Mouse (Mus musculus) NIH3T3 (cell line): Measurements from ENCODE around the gene Zeb2.

Experiments used
- DNase-seq: peaks from one replicate; pipeline ENCODE4 v3.0.0-alpha.2; 2012; ENCODE audit warnings: low read depth

The Zeb2 gene

DNA sequence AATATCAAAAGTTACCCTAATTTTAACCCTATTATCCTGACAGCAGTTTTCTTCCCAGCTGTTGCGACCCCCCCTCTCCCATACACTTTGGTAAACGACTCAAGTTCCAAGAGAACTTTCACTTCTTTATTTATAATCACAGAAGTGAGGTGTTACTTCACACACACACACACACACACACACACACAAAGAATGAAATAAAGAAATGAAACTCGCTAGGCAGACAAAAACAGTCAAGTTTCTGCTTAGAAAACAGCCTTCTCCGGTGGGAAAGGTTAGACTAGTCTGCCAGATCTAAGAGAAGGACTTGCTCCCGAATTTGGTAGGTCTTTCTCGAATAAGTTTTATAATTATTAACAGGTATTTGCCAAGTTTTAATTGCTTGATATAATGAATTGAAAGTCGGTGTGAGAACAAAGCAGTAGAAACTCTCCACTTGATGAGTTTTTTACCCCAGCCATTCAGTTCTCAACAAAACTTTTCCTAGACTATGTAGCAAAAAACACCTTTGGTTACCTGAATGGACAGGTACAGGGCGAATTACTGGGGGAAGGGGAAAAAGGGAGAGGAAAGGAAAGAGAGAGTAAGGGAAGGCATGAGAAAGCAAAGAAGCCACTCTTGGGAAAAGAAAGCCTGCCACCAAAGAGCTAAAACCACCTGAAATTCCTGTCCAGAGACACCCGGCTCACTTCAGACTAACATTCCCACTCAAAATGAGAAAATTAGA is 5.0 kb downstream of the Zeb2 start:
- peak; percentile 11 for DNase-seq

GRCm38 (mm10) chr2:45111571-45111970 is 5.6 kb downstream of the Zeb2 start:
- DNase-seq = peak; percentile 49

DNA sequence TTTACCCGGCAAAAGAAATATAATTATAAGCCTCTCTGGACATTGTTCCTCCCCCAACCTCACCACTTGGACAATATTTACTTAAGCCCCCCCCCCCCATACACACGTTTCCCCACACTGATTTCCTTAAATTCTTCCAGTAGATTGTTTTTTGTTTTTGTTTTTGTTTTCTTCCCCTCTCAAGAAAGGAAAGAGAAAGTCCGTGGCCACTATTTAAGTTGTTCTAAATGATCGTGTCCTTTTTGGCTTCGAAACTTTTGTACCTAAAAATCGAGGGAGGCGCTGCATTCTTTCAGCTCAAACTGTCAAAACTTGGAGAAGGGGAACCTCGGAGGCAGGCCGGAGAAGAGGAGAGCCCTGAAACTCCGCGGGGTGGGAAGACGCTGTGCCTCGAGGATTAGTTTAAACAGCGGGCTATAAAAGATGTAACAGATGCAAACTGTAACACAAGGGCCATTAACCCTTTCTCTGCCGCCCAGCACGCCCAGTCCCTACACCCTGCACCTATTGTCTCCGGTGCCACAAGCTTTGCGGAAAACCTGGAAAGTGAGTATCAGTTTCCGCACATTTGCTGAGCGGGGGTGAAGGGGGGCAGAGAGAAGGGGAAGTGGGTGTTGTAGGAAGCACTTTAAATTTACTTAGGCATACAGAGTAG is 6.3 kb downstream of the Zeb2 start:
- peak; percentile 69 for DNase-seq

GRCm38 (mm10) chr2:45109951-45110756 is 7.0 kb downstream of the Zeb2 start:
- DNase-seq = peak; percentile 81

DNA sequence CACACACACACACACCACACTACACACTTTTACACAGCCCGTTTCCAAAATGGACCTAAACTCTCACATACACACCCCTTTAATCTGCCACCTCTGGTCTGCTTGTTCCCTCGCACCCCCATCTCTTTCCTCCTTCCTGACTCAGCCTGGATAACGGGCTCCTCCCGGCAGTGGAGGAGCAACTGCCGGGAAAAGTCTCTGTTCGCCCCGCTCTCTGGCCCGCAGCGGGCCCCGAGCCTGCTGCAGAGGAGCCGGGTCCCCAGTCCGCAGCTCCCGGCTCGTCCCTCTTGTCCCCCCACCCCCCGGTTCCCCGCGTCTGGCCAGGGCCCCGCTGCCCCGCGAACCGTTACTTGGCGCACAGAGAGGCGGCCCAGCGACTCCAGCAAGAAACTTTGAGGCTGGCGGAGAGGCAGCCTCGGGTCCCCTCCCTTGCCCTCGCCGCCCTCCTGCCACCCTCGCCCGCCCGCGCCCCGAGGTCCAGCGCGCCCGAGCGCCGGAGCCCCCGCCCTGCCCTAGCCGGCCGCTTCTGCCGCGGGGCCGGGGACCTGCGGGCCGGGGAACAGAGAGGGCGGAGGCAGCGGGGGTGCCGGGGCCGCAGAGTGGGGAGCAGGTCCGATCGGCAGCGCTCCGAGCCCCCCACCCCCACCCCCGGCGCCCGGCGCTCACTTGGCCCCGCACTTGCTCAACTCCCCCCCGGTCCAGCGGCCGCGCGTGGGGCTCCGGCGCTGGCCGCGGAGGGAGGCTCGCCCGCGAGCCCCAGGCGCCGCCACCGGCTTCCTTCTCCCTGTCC is 7.8 kb downstream of the Zeb2 start:
- peak; percentile 71 for DNase-seq

GRCm38 (mm10) chr2:45108521-45109091 is 8.6 kb downstream of the Zeb2 start:
- DNase-seq = peak; percentile 65

DNA sequence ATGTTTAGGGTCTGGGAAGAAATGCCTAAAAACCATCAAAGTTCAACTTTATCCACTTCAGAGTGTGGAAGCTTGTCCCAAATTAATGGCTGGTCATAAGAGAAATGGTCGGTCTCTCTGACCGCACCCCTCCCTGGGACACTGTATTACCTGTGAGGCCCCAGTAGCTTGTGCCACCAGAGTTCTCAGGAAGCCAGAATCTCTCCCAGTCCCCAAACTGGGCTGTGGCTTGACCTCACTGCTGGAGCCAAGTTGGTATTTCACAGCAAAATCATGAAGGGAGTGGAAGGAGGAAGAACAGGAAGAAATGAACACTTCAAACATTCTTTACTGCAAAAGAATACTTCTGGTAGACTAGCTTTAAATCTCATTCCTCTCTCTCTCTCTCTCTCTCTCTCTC is 9.6 kb downstream of the Zeb2 start:
- no peak for DNase-seq

DNA sequence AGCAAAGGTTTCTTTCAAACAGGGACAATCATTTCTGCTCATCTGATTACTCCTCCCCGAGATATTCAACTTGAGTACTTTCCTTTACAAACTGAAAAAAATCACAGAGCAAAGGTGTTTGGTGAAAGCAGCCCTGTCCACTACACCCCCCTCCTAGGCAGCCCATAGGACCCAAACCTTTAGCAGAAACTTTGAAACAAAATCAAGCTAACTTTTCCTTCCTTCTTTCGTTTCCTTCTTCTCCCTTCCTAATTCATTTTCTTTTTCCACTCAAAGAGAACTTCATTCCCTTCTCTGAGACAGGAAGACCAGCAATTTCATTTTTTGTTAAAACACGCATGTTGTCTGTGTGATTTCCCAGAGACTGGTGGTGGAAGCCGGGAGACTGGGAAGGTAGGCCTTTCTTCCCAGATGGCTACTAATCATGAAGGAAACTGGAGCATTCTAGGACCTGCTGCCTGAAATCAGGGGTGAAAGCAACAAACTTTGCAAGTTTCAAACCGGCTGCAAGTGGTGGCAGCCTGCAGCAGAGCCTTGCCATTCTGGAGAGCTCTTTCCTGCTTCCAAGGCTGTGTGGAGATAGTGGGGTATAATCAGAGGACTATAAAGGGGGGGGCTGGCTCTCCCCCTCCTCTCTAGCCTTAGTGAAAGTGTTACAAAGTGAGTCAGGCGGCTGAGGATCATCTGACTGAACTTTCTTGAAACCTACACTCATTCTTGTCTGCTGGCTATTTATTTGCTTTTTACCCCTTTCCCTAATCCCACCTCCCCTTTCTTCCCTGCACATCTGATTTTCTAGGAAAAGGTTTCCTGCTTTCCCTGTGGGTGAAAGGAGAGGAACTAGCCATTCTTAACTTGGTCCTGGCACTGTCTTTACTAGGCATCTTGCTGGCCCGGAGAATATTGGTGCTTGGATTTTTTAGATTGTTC is 11.0 kb downstream of the Zeb2 start:
- peak; percentile 27 for DNase-seq

GRCm38 (mm10) chr2:45105281-45105721 is 11.9 kb downstream of the Zeb2 start:
- DNase-seq = no peak

DNA sequence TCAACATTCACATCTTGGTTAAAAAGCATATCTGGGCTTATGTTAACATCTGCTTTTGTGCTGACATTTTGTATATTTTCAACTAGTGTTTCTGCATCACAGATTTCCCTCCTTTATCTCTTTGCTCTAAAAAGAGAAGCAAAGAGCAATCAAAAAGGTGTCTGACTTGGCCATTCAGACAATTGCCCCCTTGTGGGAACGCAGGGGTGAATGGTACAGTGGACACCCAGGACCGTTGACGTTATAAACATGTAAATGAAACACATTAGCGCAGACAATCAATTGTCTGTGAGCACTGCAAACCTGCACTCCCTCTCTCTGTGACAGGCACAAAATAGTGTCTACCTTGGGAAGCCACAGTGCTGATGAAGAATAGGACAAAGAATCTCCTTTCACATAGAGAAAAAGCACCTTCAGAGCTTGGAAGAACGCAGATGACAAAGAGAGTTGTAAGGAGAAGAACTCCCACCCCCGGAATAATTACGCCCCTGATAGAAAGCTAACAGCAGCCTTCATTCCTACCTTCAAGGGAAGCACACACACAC is 12.6 kb downstream of the Zeb2 start:
- no peak for DNase-seq

- DNase-seq = no peak
These were observed 13.1 kb downstream of the Zeb2 start for GRCm38 (mm10) chr2:45104066-45104465.

DNA sequence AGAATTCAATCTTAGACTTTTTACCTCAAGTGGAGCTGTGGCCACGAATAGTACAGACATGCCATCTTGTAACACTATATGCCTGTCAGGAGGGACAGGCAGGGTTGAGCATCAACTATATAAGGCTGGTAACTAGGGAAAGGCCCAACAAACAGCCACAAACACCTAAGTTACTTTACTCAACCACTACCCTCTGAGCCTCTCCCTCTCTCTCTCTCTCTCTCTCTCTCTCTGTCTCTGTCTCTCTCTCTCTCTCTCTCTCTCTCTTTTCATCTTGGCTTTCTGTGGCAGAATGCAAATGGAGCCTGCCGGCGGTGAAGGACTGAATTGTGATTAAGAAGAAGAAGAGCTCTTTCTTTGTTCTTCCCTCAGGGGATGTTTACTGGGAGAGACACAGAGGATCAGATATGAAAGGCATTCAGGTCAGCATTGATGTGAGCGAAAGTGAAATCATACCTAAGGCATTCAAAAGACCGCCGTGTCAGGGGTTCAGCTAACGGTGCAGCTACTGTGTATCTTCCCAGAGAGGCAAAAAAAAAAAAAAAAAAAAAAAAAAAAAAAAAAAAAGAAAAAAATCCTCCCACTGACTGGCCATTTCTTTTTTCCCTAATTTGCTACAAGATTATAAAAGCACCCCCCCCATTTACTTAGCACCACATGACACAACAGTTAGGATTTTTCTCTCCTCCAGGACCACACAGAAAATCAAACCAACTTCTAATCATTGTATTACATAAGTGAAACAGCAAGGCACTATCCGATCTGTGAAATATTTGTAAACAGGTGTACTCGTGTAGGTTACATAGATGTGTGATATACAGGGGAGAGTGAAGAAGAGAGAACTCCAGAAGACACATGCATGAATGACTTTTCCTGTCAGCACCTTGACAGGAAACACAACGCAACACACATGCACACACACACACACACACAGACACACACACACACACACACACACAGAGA is 13.9 kb downstream of the Zeb2 start:
- DNase-seq = no peak

- DNase-seq = no peak
These were observed 15.0 kb downstream of the Zeb2 start for GRCm38 (mm10) chr2:45102191-45102638.

DNA sequence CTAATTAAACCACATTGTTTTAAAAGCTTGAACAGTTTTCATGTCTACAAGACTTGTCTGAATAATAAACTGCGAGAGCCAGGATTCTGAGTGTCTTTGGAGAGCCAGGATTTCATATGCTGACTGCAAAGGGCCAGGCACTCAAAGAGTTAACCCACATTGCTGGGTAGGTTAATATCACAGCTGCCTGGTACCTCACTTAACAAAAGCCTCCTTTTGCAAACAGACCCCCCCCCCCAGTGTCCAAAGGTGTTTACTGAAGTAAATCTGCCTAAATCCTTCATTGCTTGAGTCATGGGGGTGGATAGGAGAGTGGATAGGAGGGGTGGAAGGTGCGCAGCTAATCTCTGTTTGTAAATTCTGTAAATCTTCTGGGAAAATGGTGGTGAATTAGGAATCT is 15.6 kb downstream of the Zeb2 start:
- no peak for DNase-seq

- DNase-seq = no peak
These were observed 16.2 kb downstream of the Zeb2 start for GRCm38 (mm10) chr2:45101040-45101439.

DNA sequence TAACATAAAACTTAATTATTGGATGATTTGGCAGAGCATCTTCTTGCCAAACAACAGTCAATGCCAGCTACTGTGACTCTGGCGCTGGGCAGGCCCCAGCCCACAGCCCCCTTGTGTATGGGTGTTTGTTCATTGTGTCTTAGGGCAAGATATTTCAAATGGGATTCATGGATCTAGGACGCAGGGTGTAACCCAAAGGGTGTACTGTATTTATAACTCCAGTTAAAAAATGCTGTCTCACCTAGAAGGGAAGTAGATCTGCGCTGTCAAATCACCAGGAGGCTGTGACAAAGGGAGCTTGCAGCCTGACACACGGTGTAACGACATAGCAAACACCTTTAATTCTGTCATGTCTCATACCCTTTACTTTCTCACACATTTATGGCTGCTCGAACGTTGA is 16.6 kb downstream of the Zeb2 start:
- DNase-seq = no peak

DNA sequence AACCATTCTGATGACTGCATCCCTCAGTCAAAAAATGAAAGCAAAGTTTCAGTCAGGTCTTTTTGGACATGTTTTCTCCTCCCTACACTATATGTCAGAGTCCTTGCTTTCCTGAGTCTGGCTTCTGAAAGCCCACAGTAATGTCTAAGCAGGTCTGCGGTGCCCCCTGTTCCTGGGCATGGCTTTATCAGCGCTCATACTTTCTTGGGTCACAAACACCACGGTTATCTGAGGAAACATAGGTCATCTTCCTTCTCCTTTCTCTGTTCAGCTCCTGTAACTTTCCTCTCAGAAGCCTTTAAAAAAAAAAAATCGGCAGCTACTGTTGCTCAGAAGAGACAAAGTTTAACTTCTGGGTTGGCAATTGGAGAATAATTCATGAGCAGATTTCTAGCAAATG is 17.2 kb downstream of the Zeb2 start:
- DNase-seq = no peak

GRCm38 (mm10) chr2:45099081-45099480 is 18.1 kb downstream of the Zeb2 start:
- DNase-seq = no peak

DNA sequence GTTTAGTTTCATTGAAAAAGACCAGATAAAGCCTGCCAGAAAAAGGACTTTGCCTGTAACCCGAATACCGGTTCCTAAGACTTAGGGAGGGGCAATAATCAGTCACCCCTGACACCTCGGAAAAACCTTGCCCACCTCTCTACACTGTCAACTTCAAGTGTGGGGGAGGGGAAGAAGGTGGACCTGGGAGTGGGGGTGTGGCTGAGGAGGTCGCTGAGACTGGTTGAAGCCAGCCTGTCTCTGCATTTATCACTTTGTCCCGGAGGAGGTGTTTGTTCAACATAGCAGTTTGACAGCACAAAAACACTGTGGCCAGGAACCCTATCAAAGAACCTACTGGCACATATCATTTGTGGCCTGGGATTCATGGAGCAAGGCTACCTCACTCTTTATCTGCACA is 19.2 kb downstream of the Zeb2 start:
- DNase-seq = no peak
